Mouse (Mus musculus): ENCODE results near the gene Sipa1l1.

The Sipa1l1 gene

GRCm38 (mm10) chr12:82311593-82311992 lies 142.5 kb downstream of the Sipa1l1 start:
- in situ Hi-C loops (cut with MboI; ENCODE audit: low pct_unique_long_range_greater_than_20kb in 1 of 2, low sequenced_read_pairs in 2 of 2, unreplicated experiment in 1 of 2), result no loop called here

- in situ Hi-C loops (cut with MboI; ENCODE audit: low pct_unique_long_range_greater_than_20kb in 1 of 2, low sequenced_read_pairs in 2 of 2, unreplicated experiment in 1 of 2), result no loop called here
These were observed 143.1 kb downstream of the Sipa1l1 start for GRCm38 (mm10) chr12:82312091-82312820.

GRCm38 (mm10) chr12:82313091-82313490 lies 144.0 kb downstream of the Sipa1l1 start:
- in situ Hi-C loops (cut with MboI; ENCODE audit: low pct_unique_long_range_greater_than_20kb in 1 of 2, low sequenced_read_pairs in 2 of 2, unreplicated experiment in 1 of 2), result no loop called here

DNA sequence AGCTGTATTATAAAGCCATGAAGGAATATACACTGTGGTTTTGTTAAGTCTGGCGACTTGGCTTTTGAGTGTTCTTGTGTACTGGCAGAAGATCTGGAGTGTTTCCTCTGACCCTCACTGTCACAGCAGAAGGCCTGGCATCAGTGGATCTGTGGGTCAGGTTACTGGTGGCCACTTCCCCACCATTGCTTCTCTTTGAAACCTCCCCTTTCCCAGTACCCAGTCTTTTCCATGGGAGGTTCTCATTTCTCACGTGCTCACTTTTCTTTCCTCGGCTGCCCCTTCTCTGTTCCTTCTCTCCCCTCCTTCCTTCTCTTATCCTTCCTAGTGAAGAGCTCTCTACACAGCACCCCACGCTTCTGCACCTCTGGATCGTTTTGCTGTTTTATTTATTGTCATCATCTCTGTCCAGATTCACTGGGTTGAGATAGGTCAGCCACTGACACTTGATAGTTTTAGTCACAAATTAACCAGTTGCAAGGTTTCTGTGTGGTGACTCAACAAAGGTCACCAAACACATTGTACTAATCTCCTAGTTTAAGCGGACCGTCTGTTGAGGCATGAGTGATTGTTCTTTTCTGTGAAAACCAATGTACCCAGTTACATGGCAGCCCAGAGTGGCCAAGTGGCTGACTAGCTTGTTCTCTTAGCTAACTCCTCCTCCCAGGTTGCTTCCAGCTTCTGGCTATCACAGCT lies 150.5 kb downstream of the Sipa1l1 start:
- in situ Hi-C loops (cut with MboI; ENCODE audit: low pct_unique_long_range_greater_than_20kb in 1 of 2, low sequenced_read_pairs in 2 of 2, unreplicated experiment in 1 of 2), result no loop called here

GRCm38 (mm10) chr12:82320204-82320603 lies 151.1 kb downstream of the Sipa1l1 start:
- in situ Hi-C loops (cut with MboI; ENCODE audit: low pct_unique_long_range_greater_than_20kb in 1 of 2, low sequenced_read_pairs in 2 of 2, unreplicated experiment in 1 of 2), result no loop called here

- in situ Hi-C loops (cut with MboI; ENCODE audit: low pct_unique_long_range_greater_than_20kb in 1 of 2, low sequenced_read_pairs in 2 of 2, unreplicated experiment in 1 of 2), result no loop called here
These were observed 152.3 kb downstream of the Sipa1l1 start for GRCm38 (mm10) chr12:82321397-82321796.

GRCm38 (mm10) chr12:82321855-82322254 lies 152.7 kb downstream of the Sipa1l1 start:
- in situ Hi-C loops (cut with MboI; ENCODE audit: low pct_unique_long_range_greater_than_20kb in 1 of 2, low sequenced_read_pairs in 2 of 2, unreplicated experiment in 1 of 2), result no loop called here

- in situ Hi-C loops (cut with MboI; ENCODE audit: low pct_unique_long_range_greater_than_20kb in 1 of 2, low sequenced_read_pairs in 2 of 2, unreplicated experiment in 1 of 2), result no loop called here
These were observed 153.8 kb downstream of the Sipa1l1 start for GRCm38 (mm10) chr12:82322759-82323451.

GRCm38 (mm10) chr12:82324621-82325020 lies 155.5 kb downstream of the Sipa1l1 start:
- in situ Hi-C loops (cut with MboI; ENCODE audit: low pct_unique_long_range_greater_than_20kb in 1 of 2, low sequenced_read_pairs in 2 of 2, unreplicated experiment in 1 of 2), result no loop called here

DNA sequence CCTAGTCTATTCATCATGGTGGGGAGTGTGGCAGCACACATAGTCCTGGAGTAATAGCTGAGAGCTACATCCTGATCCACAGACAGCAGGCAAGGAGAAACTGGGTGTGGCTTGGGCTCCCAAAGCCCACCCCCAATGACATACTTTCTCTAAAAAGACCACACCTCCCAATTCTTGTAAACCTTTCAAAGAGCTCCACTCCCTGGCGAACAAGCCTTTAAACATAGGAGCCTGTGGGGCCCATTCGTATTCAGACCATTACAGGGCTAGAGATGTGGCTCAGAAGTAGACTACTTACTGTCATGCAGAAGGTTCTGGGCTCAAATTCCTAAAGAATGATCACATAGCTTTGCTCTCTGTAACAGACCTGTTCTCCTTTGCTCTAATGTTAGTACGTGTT lies 156.4 kb downstream of the Sipa1l1 start:
- in situ Hi-C loops (cut with MboI; ENCODE audit: low pct_unique_long_range_greater_than_20kb in 1 of 2, low sequenced_read_pairs in 2 of 2, unreplicated experiment in 1 of 2), result no loop called here

- in situ Hi-C loops (cut with MboI; ENCODE audit: low pct_unique_long_range_greater_than_20kb in 1 of 2, low sequenced_read_pairs in 2 of 2, unreplicated experiment in 1 of 2), result no loop called here
These were observed 157.3 kb downstream of the Sipa1l1 start for GRCm38 (mm10) chr12:82326438-82326837.

DNA sequence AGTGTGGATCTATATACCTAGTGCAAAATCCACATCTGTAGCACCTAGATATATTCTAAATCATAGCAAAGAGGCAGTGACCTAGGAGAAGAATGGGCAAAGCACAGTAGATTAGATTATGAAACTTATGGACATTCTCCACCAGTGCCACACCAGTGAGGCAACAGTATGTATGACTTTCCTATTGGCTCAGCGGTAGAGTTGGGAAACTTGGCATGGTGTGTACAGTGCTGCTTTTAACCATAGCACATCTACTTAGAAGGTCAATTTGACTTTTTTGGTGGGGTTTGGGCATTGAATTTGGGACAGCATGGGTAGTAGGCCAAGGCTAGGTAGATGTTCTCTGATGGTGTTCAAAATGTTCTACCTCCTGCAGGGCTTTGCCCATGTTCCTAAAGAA lies 159.0 kb downstream of the Sipa1l1 start:
- in situ Hi-C loops (cut with MboI; ENCODE audit: low pct_unique_long_range_greater_than_20kb in 1 of 2, low sequenced_read_pairs in 2 of 2, unreplicated experiment in 1 of 2), result no loop called here

GRCm38 (mm10) chr12:82332836-82333614 lies 163.9 kb downstream of the Sipa1l1 start:
- in situ Hi-C loops (cut with MboI; ENCODE audit: low pct_unique_long_range_greater_than_20kb in 1 of 2, low sequenced_read_pairs in 2 of 2, unreplicated experiment in 1 of 2), result no loop called here

GRCm38 (mm10) chr12:82333999-82334398 lies 164.9 kb downstream of the Sipa1l1 start:
- in situ Hi-C loops (cut with MboI; ENCODE audit: low pct_unique_long_range_greater_than_20kb in 1 of 2, low sequenced_read_pairs in 2 of 2, unreplicated experiment in 1 of 2), result no loop called here

DNA sequence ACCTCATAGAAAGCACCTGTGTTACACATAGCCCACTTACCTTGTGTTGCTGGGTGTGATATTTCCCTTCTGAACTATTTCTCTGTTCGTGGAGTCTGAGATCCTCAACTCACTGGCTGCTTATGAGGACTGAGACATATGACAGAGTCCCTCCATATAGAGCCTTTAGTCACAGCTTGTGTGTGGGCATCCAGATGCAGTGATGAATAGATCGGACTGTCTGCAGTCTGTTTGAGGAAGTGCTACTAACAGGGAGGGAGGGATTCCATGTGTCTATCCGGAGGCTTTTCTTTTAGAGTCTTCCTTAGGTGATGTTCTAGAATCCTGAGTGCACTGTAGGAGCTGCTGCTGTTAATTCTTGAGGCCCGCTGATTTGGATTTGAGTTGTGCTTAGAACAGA lies 165.4 kb downstream of the Sipa1l1 start:
- in situ Hi-C loops (cut with MboI; ENCODE audit: low pct_unique_long_range_greater_than_20kb in 1 of 2, low sequenced_read_pairs in 2 of 2, unreplicated experiment in 1 of 2), result no loop called here

DNA sequence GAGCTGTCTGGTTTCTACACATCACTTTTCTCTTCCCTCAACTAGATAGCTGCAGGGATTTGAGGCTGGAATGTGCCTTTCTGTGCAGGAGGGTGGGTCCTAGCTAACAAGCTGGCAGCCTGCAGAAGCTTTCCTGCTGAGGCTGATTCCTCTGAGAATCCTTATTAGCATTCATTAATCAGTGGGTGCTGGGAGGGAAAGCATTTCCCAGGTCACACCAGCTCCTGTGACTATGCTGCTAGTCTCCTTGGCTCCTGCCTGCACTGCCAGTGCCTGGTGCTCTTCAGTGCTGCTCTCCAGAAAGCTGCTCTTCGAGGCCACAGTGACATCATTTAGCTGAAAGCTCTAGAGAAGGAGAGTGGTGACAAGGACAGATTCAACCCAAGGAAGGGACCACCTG lies 166.0 kb downstream of the Sipa1l1 start:
- in situ Hi-C loops (cut with MboI; ENCODE audit: low pct_unique_long_range_greater_than_20kb in 1 of 2, low sequenced_read_pairs in 2 of 2, unreplicated experiment in 1 of 2), result no loop called here

DNA sequence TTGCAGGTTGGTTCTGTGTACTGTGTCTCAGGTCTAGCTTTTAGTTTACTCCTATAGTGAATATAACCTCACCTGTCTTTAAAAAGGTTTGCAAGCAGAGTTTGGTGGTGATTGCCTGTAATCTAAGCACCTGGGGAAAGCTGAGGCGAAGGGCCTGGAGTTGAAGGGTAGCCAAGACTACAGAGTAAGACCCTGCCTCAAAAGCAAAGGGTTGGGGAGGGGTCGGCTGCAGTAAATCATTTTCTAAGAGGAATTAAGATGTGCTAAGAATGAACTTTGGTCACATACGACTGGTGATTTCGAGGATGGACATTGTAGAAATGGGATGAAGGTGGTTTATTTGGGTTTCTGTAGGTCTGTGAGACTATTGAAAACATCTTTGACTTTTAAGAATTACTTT lies 169.4 kb downstream of the Sipa1l1 start:
- in situ Hi-C loops (cut with MboI; ENCODE audit: low pct_unique_long_range_greater_than_20kb in 1 of 2, low sequenced_read_pairs in 2 of 2, unreplicated experiment in 1 of 2), result no loop called here

GRCm38 (mm10) chr12:82339221-82339861 lies 170.2 kb downstream of the Sipa1l1 start:
- in situ Hi-C loops (cut with MboI; ENCODE audit: low pct_unique_long_range_greater_than_20kb in 1 of 2, low sequenced_read_pairs in 2 of 2, unreplicated experiment in 1 of 2), result no loop called here

All from mouse embryonic stem cell (cell line).